Mouse (Mus musculus): ENCODE data around the gene Sim1. TPM values are rescaled to one million over a fixed set of nuclear protein-coding genes. Genes with fewer than 3 reads are reported as not detected.

Sim1 gene
- polyA plus RNA-seq, 1 experiment, result 2.5 TPM

DNA sequence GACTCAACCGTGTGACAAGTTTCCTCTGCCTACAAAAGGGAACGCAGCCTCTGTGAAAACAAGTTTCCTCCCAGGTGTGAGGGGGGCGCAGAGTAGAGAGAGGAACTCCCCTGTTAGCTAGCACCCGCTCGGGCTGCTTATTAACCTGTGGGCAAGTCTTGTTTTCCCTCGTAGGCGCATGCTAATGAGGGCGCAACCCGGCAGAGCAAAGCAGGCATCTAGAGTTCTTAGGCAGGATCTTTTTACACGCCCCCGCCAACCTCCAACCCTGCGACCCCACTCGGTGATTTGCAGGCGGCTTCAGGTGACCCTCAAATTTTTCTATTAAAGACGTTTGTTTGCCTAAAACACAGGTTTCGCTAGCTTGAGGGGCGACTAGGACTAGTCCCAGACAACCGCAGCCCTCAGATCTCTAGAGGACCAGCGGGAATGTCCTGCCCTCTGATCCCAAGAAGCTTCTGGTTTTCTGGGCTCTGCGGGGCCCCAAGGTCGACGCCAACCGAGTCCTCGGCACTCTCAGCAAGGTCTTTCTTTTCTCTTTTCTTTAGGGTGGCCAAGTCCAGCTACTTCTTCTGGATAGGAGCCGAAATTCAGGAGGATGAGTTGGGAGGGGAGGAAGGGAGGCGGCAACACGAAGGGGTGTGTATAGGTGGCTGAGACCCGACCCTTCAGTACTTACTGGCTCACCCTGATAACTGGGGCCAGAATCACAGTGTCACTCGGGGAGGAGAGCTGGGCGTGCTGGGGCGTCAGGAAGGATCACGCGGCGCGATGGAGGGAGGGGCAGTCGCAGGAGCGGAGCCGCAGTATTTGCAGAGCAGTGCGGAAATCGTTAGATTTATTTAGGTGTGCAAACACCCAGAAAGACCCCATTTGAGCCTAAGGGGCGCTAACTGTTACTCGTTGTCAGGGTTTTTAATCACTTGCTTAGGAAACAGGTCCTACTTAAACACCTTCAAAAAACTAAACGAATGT, 8.5 kb downstream of the Sim1 start:
- DNase-seq (ENCODE audit: low read depth), result peak; percentile 74
- TF ChIP-seq POLR2A (IDR thresholded peaks at IDR 0.05; ENCODE audit: borderline replicate concordance, extremely low read depth, insufficient read depth, insufficient read length, poor library complexity, severe bottlenecking) (no peak), CTCF (IDR thresholded peaks at IDR 0.05; ENCODE audit: borderline replicate concordance, extremely low read depth, insufficient read depth, insufficient read length) (no peak)

- DNase-seq (ENCODE audit: low read depth), result peak; percentile 46
- TF ChIP-seq CTCF (IDR thresholded peaks at IDR 0.05; ENCODE audit: borderline replicate concordance, extremely low read depth, insufficient read depth, insufficient read length) (no peak), POLR2A (IDR thresholded peaks at IDR 0.05; ENCODE audit: borderline replicate concordance, extremely low read depth, insufficient read depth, insufficient read length, poor library complexity, severe bottlenecking) (no peak)
Measured at GRCm38 (mm10) chr10:50903846-50904763, 9.6 kb downstream of the Sim1 start.

DNA sequence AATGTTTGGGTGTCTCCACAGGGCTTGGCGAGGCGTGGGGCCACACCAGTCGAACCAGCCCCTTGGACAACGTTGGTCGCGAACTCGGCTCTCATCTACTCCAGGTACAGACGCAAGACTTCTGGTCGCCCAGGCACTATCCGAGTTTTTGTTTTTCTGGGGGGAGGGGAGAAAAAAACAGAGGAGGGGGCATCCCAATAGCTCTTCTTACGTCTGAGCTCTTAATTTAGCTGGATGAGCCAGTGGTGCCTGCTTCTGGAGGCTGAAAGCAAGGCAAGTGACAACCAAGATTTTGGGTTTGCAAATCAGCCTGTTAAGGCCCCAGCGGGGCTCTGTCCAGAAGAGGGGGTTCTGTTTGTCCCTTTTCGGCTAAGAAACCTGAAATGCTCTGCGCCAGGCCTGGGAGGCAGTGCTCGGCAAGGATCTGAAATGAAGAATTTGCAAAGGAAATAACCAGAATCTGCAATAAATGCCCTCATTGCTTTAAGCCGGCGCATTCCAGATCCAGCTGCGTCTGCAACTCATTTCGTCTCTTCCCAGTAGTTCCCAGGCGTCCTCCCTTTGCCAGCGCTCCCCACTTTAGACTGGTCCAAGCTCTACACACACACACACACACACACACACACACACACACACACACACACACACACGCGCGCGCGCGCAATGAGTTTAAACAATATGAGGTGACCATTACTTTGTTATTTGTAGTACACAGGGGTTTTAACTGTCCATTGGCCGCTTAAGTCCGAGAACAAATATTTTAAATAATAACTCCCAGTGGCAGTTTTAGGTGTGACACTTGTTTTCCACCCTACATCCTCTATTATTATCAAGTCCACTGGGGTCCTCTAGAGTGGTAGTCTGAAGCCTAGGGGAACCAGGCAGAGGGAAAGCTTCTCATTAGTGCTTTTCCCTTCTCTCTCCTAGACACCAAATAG, 10.5 kb downstream of the Sim1 start:
- TF ChIP-seq POLR2A (IDR thresholded peaks at IDR 0.05; ENCODE audit: borderline replicate concordance, extremely low read depth, insufficient read depth, insufficient read length, poor library complexity, severe bottlenecking) (no peak), CTCF (IDR thresholded peaks at IDR 0.05; ENCODE audit: borderline replicate concordance, extremely low read depth, insufficient read depth, insufficient read length) (no peak)
- DNase-seq (ENCODE audit: low read depth), result peak; percentile 57

- peak; percentile 61 for DNase-seq (ENCODE audit: low read depth)
- TF ChIP-seq CTCF (IDR thresholded peaks at IDR 0.05; ENCODE audit: borderline replicate concordance, extremely low read depth, insufficient read depth, insufficient read length), result no peak
Measured at GRCm38 (mm10) chr10:50910400-50910799, 15.8 kb downstream of the Sim1 start.

GRCm38 (mm10) chr10:50910861-50911410, 16.4 kb downstream of the Sim1 start:
- DNase-seq (ENCODE audit: low read depth), result peak; percentile 87
- TF ChIP-seq CTCF (IDR thresholded peaks at IDR 0.05; ENCODE audit: borderline replicate concordance, extremely low read depth, insufficient read depth, insufficient read length) (no peak), POLR2A (IDR thresholded peaks at IDR 0.05; ENCODE audit: borderline replicate concordance, extremely low read depth, insufficient read depth, insufficient read length, poor library complexity, severe bottlenecking) (no peak)

GRCm38 (mm10) chr10:50915607-50916006, 21.1 kb downstream of the Sim1 start:
- TF ChIP-seq POLR2A (IDR thresholded peaks at IDR 0.05; ENCODE audit: borderline replicate concordance, extremely low read depth, insufficient read depth, insufficient read length, poor library complexity, severe bottlenecking), result no peak
- peak; percentile 29; the same call in 1 of the 2 replicates for TF ChIP-seq CTCF (IDR thresholded peaks at IDR 0.05; ENCODE audit: borderline replicate concordance, extremely low read depth, insufficient read depth, insufficient read length)
- no peak for DNase-seq (ENCODE audit: low read depth)

DNA sequence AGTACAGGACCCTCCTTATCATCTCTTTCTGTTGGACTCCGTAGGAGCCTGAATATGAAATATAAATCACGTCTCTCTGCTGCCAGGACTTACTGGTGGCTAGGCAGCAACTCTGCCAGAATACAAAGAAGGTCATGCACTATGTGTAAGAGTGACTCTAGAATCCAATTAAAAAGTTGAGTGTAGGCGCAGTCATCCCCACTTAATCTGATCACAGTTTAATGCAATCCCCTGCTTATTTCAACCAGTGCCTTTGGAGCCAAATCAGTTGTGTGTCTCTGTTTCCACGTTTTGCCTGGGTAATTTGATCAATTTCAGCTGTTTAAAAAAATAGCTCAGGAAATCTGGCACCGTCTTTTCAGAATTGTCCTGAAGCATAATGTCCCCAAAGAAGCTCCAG, 34.7 kb downstream of the Sim1 start:
- TF ChIP-seq CTCF (IDR thresholded peaks at IDR 0.05; ENCODE audit: borderline replicate concordance, extremely low read depth, insufficient read depth, insufficient read length) (no peak), POLR2A (IDR thresholded peaks at IDR 0.05; ENCODE audit: borderline replicate concordance, extremely low read depth, insufficient read depth, insufficient read length, poor library complexity, severe bottlenecking) (no peak)
- peak; percentile 19 for DNase-seq (ENCODE audit: low read depth)

DNA sequence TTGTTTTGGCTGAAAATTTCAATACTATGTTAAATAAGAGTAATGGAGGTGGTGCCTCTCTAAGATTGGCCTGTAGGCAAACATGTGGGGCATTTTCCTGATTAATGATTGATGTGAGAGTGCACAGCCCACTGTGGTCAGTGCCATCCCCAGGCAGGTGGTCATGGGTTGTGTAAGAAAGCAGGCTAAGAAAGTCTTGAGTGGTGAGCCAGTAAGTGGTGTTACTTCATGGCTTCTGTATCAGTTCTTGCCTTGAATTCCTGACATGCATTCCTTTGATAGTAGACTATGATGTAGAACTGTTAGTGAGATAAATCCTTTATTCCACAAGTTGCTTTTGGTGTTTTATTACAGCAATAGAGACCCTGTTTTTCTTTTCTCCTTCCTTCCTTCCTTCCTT, 41.1 kb downstream of the Sim1 start:
- TF ChIP-seq POLR2A (IDR thresholded peaks at IDR 0.05; ENCODE audit: borderline replicate concordance, extremely low read depth, insufficient read depth, insufficient read length, poor library complexity, severe bottlenecking) (no peak), CTCF (IDR thresholded peaks at IDR 0.05; ENCODE audit: borderline replicate concordance, extremely low read depth, insufficient read depth, insufficient read length) (no peak)
- DNase-seq (ENCODE audit: low read depth), result no peak

DNA sequence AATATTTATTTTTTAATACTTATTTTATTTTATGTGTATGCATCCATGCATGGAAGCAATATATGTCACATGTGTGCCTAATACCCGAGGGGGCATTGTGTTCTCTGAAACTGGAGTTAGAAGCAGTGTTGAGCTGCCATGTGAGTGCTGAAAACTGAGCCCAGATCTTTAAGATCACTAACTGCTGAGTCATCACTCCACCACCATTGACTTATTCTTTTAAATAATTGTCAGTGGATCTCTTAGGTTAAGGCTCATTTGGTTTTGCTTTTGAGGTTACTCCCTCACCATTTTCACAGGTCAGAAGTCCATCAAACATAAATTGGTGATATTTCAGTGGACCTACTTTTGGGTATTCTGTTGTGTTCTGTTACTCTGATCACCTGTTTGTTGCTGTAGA, 79.1 kb downstream of the Sim1 start:
- no peak for DNase-seq (ENCODE audit: low read depth)
- TF ChIP-seq POLR2A (IDR thresholded peaks at IDR 0.05; ENCODE audit: borderline replicate concordance, extremely low read depth, insufficient read depth, insufficient read length, poor library complexity, severe bottlenecking) (no peak), CTCF (IDR thresholded peaks at IDR 0.05; ENCODE audit: borderline replicate concordance, extremely low read depth, insufficient read depth, insufficient read length) (no peak)

DNA sequence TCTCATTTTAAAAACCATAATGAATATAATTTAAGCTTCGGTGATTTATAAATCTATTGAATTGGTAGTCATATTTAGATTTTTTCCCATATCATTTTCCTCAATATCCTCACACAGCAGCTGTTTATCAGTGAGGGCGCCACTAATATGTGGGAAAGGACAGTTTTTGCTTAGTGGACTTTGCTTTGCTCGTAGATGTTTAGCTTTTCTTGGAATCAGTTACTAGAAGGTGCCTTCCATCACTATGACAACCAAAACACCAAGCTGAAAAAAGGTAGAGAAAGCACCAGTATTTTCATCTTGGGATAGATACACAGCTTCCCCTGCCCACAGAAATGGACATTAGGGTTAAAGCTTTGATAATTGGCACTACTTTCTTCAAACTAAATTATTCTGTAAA, 87.3 kb downstream of the Sim1 start:
- no peak for DNase-seq (ENCODE audit: low read depth)
- TF ChIP-seq CTCF (IDR thresholded peaks at IDR 0.05; ENCODE audit: borderline replicate concordance, extremely low read depth, insufficient read depth, insufficient read length) (no peak), POLR2A (IDR thresholded peaks at IDR 0.05; ENCODE audit: borderline replicate concordance, extremely low read depth, insufficient read depth, insufficient read length, poor library complexity, severe bottlenecking) (no peak)
